Mouse (Mus musculus): Measurements from ENCODE around the gene Ppm1k. TPM values are rescaled to one million over a fixed set of nuclear protein-coding genes. Genes with fewer than 3 reads are reported as not detected.
"Not testable (repeated sequence)": the region's sequence is repeated elsewhere in the genome, so short reads cannot be mapped to it uniquely, and the experiment has no call there.

The Ppm1k gene
- total RNA-seq, 2 experiments from 2014 or later = 83.9 to 90.1 TPM

- peak; percentile 41 to 51 for DNase-seq
- intact Hi-C loops (cut with DNase I) = loop anchor here (2.0 to 5.0 kb wide), 2 partner anchors 47 to 612 kb away; partner anchors contain the start of genes Herc6, Nt5c3 and Vmn1r4
Observed at GRCm38 (mm10) chr6:57534231-57534610, 1.0 kb downstream of the Ppm1k start.

- no peak for DNase-seq
- intact Hi-C loops (cut with DNase I) = loop anchor here (5.0 kb wide), 1 partner anchor 611 kb away; the partner anchor contains the start of genes Nt5c3 and Vmn1r4
Observed at GRCm38 (mm10) chr6:57533410-57533809, 1.9 kb downstream of the Ppm1k start.

- no peak for DNase-seq
Observed at GRCm38 (mm10) chr6:57532022-57532421, 3.2 kb downstream of the Ppm1k start.

GRCm38 (mm10) chr6:57531441-57531840 lies 3.8 kb downstream of the Ppm1k start:
- intact Hi-C loops (cut with DNase I) = loop anchor here (5.0 kb wide), 1 partner anchor 609 kb away; the partner anchor contains the start of genes Nt5c3 and Vmn1r4
- no peak for DNase-seq

More at GRCm38 (mm10) chr6:57532022-57532421, 3.2 kb downstream of the Ppm1k start:
- intact Hi-C loops (cut with DNase I) = loop anchor here (5.0 kb wide), 1 partner anchor 610 kb away; the partner anchor contains the start of genes Nt5c3 and Vmn1r4

- intact Hi-C loops (cut with DNase I) = loop anchor here (5.0 kb wide), 1 partner anchor 609 kb away; the partner anchor contains the start of genes Nt5c3 and Vmn1r4
- DNase-seq = no peak
Observed at GRCm38 (mm10) chr6:57531011-57531410, 4.3 kb downstream of the Ppm1k start.

GRCm38 (mm10) chr6:57529336-57529845 lies 5.9 kb downstream of the Ppm1k start:
- no peak for DNase-seq
- intact Hi-C loops (cut with DNase I) = no loop called here

GRCm38 (mm10) chr6:57526933-57527332 lies 8.3 kb downstream of the Ppm1k start:
- intact Hi-C loops (cut with DNase I) = no loop called here
- no peak for DNase-seq

- intact Hi-C loops (cut with DNase I) = no loop called here
- DNase-seq = no peak
Observed at GRCm38 (mm10) chr6:57524742-57525141, 10.5 kb downstream of the Ppm1k start.

GRCm38 (mm10) chr6:57520749-57521652 lies 14.3 kb downstream of the Ppm1k start:
- DNase-seq = no peak
- intact Hi-C loops (cut with DNase I) = no loop called here

- intact Hi-C loops (cut with DNase I) = no loop called here
- no peak for DNase-seq
Observed at GRCm38 (mm10) chr6:57514035-57514374, 21.3 kb downstream of the Ppm1k start.

GRCm38 (mm10) chr6:57513351-57514034 lies 21.8 kb downstream of the Ppm1k start:
- intact Hi-C loops (cut with DNase I) = no loop called here
- no peak for DNase-seq

GRCm38 (mm10) chr6:57511899-57512298 lies 23.4 kb downstream of the Ppm1k start:
- intact Hi-C loops (cut with DNase I) = no loop called here
- DNase-seq = no peak

- no peak for DNase-seq
- intact Hi-C loops (cut with DNase I) = no loop called here
Observed at GRCm38 (mm10) chr6:57503662-57504379, 31.4 kb downstream of the Ppm1k start.

GRCm38 (mm10) chr6:57499209-57499608 lies 36.1 kb downstream of the Ppm1k start:
- intact Hi-C loops (cut with DNase I) = no loop called here
- DNase-seq = no peak

- DNase-seq; intact Hi-C loops (cut with DNase I): not testable (repeated sequence)
Observed at GRCm38 (mm10) chr6:57468161-57468560, 67.1 kb downstream of the Ppm1k start.

Other genes starting within 250 kb of the Ppm1k start
- gene Vmn1r16, start 206.0 kb downstream of the Ppm1k start, total RNA-seq (2021) = not detected
- gene Vmn1r17, start 171.7 kb downstream of the Ppm1k start, total RNA-seq (2021) = not detected
- gene Vmn1r18, start 139.7 kb downstream of the Ppm1k start, total RNA-seq (2021) = not detected
- gene Vmn1r19, start 131.7 kb downstream of the Ppm1k start, total RNA-seq (2021) = not detected
- not detected for gene Vmn1r20, start 106.5 kb downstream of the Ppm1k start, total RNA-seq (2021)
- 1 to 10 TPM; 2.9 to 4.9 TPM for gene Herc6, start 45.5 kb upstream of the Ppm1k start, total RNA-seq (2021)
- 10 to 100 TPM; 22.6 to 23.5 TPM for gene Pyurf, start 156.6 kb upstream of the Ppm1k start, total RNA-seq (2021)
- 10 to 100 TPM; 13.3 to 13.9 TPM for gene Lancl2, start 167.1 kb upstream of the Ppm1k start, total RNA-seq (2021)